Mouse (Mus musculus): ENCODE measurements at regions not wholly inside any gene's neighbourhood (a gene's known extent, or its start where the extent isn't known, plus 50 kb on each side); places are given as distances from the start of the nearest gene placed in this dataset.
"Not testable (repeated sequence)": the region's sequence is repeated elsewhere in the genome, so short reads cannot be mapped to it uniquely, and the experiment has no call there.

DNA sequence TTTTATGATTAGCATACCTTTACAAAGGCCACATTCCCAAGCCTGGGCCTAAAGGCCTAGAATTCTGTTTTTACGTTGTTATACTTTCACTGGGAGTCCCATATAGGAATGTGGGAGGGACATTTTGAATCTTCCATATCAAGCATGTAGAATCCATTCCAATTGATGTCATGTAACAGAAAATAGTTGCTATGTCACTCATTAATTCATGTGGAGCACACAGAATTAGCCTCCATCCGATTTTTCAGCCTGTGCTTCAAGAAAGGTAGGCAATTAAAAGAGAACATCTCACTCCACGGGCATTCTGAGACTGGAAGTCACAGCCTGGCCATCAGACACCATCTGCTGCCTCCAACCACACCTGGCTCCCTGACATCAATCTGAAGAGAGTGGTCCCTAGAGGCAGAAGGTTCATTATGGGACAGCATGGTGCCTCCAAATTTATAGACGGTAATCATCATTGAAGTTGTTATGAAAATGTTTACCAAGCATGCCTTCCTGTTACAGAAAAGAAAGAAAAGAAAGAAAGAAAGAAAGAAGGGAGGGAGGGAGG is 436.9 kb upstream of the Sphkap start:
- intact Hi-C loops (cut with DNase I), result no loop called here
- no peak for DNase-seq (ENCODE audit: low spot score)

DNA sequence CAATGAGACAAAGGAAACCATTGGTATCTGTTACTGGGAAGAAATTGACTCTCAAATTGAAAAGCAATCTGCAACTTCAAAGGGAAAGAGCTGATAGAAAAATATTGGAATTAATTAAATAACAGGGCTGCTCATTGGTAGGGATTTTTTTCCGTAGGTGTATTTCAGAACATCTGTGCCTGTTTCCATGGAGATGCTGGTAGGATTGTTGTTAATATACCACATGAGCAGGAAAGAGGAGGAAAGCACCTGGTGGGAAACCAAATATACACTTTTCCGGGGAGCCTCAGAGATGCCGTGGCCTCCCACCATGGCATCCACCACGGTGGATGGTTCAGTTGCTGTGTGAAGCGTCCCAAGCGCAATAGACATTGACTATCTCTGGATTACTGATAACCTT is 428.0 kb upstream of the Sphkap start:
- intact Hi-C loops (cut with DNase I), result no loop called here

DNA sequence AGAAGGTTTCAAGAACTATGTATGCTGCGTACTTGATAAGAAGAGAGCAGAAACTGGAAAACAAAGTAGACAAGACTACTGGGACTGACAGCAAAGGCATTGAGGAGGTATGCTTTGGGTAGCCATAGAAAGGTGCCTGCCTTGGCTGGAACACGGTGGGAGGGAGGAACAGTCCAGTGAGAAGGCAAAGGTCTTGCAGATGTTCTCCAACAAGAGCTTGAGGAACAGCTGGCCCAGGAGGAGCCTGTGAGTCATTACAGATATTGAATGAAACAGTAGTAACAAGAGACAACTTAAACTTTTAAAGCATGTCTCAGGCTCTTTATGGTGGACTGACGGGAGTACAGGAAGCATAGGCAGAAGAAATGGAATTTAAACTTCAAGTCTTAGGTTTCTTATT is 424.9 kb upstream of the Sphkap start:
- no peak for DNase-seq (ENCODE audit: low spot score)
- intact Hi-C loops (cut with DNase I), result no loop called here

More for the DNA sequence above, 428.0 kb upstream of the Sphkap start:
- DNase-seq (ENCODE audit: low spot score), result no peak

DNA sequence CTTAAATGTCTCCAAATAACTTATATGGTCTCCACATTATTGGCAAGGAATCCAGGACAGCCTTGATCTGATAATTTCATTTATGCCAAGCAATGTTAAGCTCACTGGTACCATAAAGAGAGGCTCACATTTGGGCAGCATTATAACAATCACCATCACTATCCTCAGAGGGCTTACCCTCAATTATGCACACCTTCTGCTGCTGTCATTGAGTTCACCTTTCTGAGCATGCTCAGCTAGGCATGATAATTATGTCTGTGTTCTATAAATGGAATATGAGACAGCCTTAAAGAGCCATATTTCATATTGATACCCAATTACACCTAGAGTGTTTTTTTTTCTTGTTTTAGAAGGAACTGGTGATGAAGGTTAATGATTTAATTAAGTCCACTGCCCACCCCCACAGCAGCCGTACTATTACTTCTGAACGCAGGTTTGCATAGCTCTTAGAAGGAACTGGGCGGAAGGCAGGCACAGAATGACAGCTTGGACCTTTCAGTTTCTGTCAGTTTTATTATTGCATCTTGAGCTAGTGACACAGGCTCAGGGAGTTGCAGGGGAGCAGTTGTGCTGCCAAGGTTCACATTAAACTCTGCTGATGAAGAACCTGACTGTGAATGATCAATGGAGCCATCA is 424.0 kb upstream of the Sphkap start:
- DNase-seq (ENCODE audit: low spot score), result no peak
- intact Hi-C loops (cut with DNase I), result no loop called here

DNA sequence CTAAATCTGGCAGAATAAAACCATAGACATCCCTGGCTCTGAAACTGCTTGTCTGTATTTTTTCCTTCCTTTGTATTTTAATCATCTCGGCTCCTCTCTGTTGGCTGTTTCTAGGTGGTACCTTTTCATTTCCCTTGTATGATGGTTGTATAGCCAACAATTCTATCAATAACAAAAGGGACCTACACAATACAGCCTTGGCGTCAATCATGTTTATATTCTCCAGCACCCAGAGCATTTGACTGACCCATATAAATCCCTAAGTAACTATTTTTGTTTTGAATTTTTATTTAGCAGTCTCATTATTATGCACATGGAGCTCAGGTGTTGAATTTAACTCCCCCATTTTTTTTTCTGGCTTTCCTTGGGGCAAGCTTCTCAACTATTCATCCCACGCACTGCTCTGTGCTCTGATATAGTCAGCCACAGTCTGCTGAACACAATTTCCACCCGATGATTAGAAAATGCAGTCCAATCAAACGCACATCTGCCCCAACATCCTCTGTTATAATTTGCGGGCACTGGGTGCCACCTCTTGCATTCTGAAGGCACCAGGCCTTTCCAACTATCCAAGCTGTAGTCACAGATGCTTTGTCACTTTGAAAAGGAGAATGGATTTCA is 422.1 kb upstream of the Sphkap start:
- intact Hi-C loops (cut with DNase I), result no loop called here

DNA sequence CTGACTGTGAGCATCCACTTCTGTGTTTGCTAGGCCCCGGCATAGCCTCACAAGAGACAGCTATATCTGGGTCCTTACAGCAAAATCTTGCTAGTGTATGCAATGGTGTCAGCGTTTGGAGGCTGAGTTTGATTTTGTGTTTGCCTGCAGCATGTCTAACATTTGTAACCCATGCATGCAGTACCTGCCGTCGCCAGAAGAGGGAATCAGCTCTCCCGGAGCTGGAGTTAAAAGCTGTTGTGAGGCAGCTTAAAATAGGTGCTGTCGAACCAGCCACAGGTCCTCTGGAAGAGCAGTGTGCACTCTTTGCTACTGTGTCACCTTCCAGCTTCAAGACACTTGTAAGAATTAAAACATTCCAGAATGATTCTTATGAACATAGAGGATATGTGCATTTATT is 403.2 kb upstream of the Sphkap start:
- DNase-seq (ENCODE audit: low spot score); intact Hi-C loops (cut with DNase I): not testable (repeated sequence)

More for the DNA sequence above, 422.1 kb upstream of the Sphkap start:
- DNase-seq (ENCODE audit: low spot score), result no peak

DNA sequence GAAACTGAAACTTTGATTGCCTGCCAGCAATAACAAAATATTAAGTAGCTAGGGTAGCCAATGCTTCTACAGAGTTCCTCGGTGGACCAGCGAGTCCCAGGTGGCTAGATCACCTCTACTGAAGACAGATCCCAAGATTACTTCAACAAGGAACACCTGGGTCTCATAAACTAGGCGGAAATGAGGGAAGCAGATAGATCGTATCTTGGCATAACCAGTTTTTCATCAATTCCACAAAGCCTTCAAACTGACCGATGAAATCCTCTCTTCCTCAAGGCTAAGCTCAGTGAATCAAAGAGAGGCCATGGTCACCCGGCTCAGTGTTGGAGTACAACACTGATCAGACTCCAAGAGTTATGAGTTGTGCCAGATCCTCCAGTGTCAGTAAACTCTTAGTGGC is 400.4 kb upstream of the Sphkap start:
- no peak for DNase-seq (ENCODE audit: low spot score)
- intact Hi-C loops (cut with DNase I), result no loop called here

DNA sequence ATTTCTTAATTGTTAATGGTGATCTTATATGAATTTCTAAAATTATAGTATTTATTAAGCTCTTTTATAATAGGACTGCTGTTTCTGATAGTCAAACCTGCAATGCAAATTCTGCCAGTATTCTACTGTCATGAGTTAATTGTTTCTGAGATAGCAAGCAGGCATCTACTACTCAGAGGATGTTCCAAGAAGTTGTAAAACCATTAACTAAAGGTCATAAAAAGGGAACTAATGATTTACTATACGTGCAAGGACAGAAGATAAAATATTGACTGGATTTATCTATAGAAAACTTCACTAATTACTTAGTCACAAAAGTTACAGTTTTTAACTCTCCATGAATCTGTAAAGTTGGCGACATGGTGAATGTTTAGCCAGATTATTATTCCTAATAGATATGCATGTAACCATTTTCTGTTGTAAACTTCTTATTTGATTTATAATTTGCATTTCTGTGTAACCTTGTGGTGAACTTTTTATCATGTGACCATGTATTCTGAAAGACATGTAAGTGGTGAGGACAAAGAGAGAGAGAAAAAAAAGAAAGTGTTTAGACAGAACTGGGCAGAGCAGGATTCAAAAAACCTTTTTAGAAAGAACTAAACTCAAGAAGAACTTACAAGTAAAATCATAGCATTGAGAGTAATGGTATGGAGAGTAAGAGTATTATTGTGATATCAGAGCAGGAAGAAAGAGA is 395.5 kb upstream of the Sphkap start:
- intact Hi-C loops (cut with DNase I), result no loop called here
- no peak for DNase-seq (ENCODE audit: low spot score)

DNA sequence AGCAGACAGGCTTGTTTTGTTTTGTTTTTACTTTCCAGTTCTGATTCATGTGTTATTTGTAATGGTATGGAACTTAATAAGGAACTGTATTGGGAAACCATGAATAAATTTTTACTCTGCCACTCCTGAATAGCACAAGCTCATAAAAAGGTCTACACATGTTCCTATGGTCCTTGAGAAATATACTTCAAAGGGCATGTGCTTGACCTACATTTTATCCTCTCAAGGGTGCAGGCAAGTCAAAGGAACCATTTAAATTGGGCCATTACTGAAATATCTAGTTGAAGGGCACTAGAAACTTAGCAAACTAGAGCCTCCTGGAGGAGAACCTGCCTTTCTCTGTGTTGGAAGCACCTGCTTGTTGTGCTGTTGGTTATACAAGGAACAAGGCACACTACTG is 393.8 kb upstream of the Sphkap start:
- DNase-seq (ENCODE audit: low spot score), result no peak
- intact Hi-C loops (cut with DNase I), result no loop called here

DNA sequence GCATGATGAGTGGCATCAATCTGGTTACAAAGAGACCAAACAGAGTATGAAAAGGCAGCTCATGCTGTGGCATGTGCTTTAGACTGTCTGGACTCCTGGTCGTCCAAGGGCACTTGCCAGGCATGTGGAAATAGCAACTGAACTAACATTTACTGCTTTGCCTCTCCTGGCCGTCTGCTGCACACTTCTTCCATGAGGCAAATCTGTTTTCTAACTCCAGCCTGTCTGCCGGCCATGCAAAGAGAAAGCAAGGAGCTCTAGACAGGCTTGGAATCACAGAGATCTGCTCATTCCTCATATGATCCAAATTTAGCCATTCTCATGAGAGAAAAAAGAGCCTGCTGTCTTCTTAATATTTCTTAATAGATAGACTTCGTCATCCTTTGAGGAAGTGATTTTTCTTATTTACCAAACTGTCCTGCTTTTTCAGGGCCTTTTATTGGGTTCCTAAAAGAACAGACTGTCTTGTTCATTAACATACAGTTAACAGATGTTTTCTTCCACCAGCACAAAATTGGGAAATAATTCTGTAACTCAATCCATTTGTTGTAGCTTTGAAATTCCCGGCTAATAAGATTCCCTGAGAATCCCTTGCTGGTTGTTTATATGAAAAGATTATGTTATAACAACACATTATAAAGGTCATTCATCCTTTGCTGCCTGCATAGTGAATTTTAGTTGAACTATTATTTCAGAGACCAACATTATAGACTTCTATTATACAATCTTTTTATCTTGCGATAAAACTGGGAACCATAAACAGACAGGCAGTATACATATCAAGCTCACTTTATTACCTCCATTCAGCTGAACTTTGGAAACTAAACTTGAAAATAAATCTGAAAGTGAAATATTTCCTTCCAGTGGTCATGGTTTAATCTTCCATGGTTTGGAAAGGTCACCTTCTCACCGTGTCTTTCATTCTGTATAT is 389.2 kb upstream of the Sphkap start:
- intact Hi-C loops (cut with DNase I), result no loop called here
- peak; percentile 16 for DNase-seq (ENCODE audit: low spot score)

DNA sequence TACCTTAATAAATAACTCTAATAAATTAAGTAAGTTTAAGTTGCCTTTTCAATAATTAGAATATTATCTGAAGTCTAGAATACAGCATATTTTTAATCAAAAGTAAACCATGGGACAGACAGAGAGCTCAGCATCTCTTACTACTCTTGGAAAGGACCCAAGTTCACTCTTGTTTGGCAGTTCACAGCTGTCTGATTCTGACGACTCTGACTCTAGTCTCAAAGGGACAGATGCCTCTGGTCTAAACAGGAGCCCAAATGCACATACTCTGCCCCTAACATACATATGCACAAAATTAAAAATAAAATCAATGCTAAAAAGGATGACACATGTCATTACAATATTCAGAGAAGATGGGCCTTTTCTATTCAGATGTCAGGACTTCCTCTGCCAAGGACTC is 369.2 kb upstream of the Sphkap start:
- intact Hi-C loops (cut with DNase I), result no loop called here
- DNase-seq (ENCODE audit: low spot score), result no peak

DNA sequence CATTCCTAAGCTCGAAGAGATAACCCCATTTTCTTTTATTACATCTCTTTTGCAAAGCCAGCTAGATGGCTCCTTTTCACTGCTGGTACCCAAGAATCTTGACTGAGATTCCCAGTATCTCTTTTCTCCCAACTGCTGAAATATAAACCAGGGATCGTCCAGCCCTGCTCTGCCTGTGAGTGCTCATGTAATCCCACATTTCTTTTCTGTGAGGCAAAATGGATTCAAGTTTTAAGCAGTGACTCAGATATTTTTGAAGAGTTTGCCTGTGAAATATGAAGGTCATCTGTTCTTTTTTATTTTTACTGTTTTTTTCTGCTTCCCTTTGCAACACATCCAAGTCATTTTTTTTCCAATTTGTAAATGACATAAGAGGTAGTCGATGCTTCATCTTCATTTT is 363.2 kb upstream of the Sphkap start:
- no peak for DNase-seq (ENCODE audit: low spot score)
- intact Hi-C loops (cut with DNase I), result no loop called here

DNA sequence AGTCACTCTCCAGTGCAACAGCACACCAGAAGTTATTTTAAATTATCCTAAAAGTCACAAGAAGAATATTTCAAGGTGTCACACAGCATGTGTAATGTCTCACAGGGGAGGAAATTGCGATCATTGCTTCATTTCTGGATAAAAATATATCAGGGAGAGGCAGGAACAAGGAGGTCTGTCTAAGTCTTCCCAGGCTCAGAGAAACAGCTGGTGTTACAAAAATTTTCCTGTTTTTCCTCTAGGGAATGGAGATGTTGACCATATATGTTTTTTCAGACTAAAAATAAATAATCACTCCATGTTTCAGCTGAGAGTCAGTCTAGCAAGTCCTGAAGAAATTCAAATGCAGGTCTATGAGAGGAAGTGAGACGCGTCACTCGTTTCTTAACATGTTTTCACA is 353.5 kb upstream of the Sphkap start:
- intact Hi-C loops (cut with DNase I), result no loop called here
- no peak for DNase-seq (ENCODE audit: low spot score)

DNA sequence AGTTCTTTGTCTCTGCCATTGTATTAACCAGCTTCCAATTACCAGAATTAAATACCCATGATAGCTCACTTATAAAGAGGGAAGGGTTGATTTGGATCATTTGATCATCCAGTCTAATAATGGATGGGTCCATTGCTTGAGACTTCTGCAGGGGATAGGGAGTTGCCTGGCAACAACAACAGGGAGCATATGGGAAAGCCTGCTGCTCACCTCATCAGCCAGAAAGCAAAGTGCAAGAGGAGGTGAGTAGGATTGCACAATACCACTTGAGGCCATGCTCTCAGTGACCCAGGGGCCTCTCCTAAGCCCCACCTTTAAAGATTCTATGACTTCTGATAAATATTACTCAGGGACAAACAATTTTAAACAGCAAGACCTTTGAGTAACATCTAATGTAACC is 348.9 kb upstream of the Sphkap start:
- DNase-seq (ENCODE audit: low spot score), result no peak
- intact Hi-C loops (cut with DNase I), result no loop called here

DNA sequence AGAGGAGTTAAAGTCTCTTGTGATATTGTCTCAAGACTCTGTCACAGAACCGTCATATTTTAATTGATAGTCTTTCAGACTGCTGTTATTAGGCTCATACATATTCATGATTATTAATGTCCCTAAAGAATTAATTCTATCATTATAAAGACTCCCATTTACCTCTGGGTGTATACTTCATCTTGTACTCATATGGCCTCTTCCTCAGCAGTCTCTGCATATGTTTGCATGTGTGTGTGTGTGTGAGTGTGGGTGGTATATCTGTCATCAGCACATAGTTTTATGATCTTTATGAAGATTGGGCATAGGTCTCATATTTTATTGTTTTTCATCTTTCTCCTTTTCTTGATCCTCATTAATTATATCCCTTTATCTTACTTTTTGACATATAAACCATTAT is 347.3 kb upstream of the Sphkap start:
- DNase-seq (ENCODE audit: low spot score), result no peak
- intact Hi-C loops (cut with DNase I), result no loop called here

DNA sequence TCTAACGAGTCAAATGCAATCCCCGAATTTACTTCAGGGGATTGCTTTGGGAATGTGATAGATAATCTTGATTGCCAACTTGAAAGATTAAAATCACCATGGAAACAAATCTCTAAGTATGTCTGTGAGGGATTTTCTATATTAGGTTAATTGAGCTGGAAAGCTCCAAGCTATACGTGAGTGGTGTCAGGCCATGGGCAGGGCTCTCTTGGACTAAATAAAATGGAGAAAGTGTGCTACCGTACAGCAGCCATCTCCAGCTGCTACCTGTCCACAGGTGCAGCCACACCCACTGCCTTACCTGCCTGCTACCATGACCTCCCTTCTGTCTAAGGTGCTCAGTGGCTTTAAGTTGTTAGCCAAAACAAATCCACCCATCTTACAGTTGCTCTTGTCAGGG is 345.0 kb upstream of the Sphkap start:
- no peak for DNase-seq (ENCODE audit: low spot score)
- intact Hi-C loops (cut with DNase I), result no loop called here

DNA sequence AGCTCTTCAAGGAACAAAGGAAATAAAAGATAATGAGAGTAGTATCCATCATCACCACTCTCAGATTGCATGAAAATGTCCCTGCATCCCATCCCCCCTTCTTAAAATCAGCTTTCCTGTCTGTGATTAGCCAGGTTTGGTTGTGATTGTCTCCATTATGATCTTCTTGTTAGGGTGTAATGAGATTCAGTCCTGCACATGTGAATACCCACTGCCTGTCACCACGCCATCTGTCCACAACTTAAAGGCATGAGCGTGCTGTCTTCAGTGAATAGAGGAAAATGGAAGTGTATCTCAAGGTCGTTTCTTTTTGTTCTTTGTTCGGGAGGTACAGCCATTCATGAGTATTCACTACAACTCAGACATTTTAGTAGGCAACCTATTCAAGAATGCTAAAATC is 341.0 kb upstream of the Sphkap start:
- intact Hi-C loops (cut with DNase I), result loop anchor here (5.0 kb wide), 3 partner anchors 353 to 833 kb away; no protein-coding TSS in a partner anchor
- no peak for DNase-seq (ENCODE audit: low spot score)

DNA sequence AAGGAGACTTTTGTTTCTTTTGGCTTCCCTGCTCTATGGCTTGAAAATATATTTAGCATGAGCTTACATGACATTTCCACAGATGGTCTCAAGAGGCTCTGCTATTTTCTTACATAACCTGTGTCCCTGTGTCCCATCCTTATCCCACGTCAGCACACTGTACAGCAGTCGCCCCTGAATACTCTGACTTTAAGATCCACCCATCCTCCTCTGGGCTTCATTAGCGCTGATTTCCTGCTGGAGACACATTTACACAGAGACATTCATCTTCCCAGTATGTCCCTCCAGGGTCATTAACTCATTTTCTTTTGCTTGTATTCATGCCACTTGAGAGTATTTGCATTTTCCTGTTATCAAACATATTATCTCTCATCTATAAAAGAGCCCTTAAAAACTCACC is 340.1 kb upstream of the Sphkap start:
- intact Hi-C loops (cut with DNase I), result loop anchor here (5.0 kb wide), 3 partner anchors 354 to 834 kb away; no protein-coding TSS in a partner anchor
- no peak for DNase-seq (ENCODE audit: low spot score)

DNA sequence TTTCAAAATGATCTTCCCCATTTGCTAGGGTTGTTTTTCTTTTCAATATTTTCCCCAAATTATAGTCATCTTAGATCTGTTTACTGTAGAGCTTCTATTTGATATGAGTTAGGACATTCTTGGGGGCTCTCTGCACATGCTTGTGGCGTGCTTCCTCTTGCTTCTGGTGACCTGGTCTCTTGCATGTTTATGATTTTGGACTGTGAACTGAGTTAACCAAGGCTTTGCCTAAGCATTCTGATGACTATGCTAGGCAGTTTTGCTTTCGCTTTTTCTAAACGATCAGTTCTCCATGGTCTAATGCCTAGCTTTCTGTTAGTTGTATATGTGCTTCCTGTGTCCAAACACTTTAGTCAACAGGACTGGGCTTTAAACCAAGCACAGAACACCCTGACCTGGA is 339.4 kb upstream of the Sphkap start:
- DNase-seq (ENCODE audit: low spot score), result no peak
- intact Hi-C loops (cut with DNase I), result loop anchor here (5.0 kb wide), 3 partner anchors 355 to 835 kb away; no protein-coding TSS in a partner anchor

DNA sequence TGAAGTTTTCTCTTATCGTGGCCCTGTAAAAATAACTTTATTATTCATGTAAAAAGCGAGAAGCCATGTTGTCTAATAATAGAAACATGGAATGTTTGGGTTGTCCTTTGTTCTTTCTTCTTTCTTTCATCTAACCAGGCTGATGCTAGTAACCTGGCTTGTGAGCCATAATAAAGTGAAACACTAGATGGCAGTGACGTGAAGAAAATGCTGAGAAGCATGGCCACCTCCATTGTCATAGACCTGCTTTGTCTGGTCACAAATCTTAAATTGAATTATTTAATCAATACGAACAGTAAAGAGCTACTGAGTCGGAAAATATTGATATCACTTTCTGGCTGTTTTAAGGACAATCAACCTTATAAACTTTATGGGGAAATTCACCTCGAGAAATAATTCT is 338.0 kb upstream of the Sphkap start:
- DNase-seq (ENCODE audit: low spot score), result no peak
- intact Hi-C loops (cut with DNase I), result loop anchor here (1.0 to 5.0 kb wide), 4 partner anchors 356 to 836 kb away; no protein-coding TSS in a partner anchor
